Mouse (Mus musculus) midbrain, embryonic 13.5 days (tissue): Measurements from ENCODE around the gene Tuba3b. TPM values are rescaled to one million over a fixed set of nuclear protein-coding genes. Genes with fewer than 3 reads are reported as not detected.

Experiments used
- ATAC-seq: fragments of 200-750 bp; cut with Nextera tagmentation; 2 replicates; pipeline ENCODE4 v1.8.0; 2017; ENCODE audit warnings: mild to moderate bottlenecking, moderate TSS enrichment, moderate library complexity
- H3K27ac ChIP-seq: fragments of 300-500 bp; sonication (generic); 2 replicates; pipeline ENCODE4 v1.5.1; 2015; ENCODE audit warnings: inconsistent platforms, mild to moderate bottlenecking, moderate library complexity
- H3K27me3 ChIP-seq: fragments of 300-500 bp; sonication (generic); 2 replicates; pipeline ENCODE4 v1.6.1; 2015; ENCODE audit warnings: mild to moderate bottlenecking, inconsistent platforms
- H3K36me3 ChIP-seq: fragments of 300-500 bp; sonication (generic); 2 replicates; pipeline ENCODE4 v1.6.1; 2015; ENCODE audit warnings: mild to moderate bottlenecking, inconsistent platforms
- H3K4me1 ChIP-seq: fragments of 300-500 bp; sonication (generic); replicated peaks from 2 replicates; pipeline ENCODE4 v1.6.1; 2015; ENCODE audit warnings: inconsistent platforms
- H3K4me2 ChIP-seq: fragments of 300-500 bp; sonication (generic); replicated peaks from 2 replicates; pipeline ENCODE4 v1.6.1; 2015; ENCODE audit warnings: moderate library complexity, mild to moderate bottlenecking, inconsistent platforms
- H3K4me3 ChIP-seq: fragments of 300-500 bp; sonication (generic); replicated peaks from 2 replicates; pipeline ENCODE4 v1.5.1; 2015; ENCODE audit warnings: mild to moderate bottlenecking, inconsistent platforms
- H3K9ac ChIP-seq: fragments of 300-500 bp; sonication (generic); replicated peaks from 2 replicates; pipeline ENCODE4 v1.6.1; 2015; ENCODE audit warnings: mild to moderate bottlenecking, inconsistent platforms
- H3K9me3 ChIP-seq: fragments of 300-500 bp; sonication (generic); 2 replicates; pipeline ENCODE4 v1.6.1; 2016; ENCODE audit warnings: mild to moderate bottlenecking, inconsistent platforms
- WGBS: fragments of 180-500 bp; shearing (Covaris S2); methylation state at CpG from one replicate; pipeline ENCODE4 v1.1.7; 2015; 5-methylcytosine and 5-hydroxymethylcytosine counted together
- polyA plus RNA-seq: library from polyadenylated mRNA; unstranded; fragments of >200 nt; fragmentation: Nextera tagmentation; extraction: Ambion mirVana; gene quantifications from 2 replicates; pipeline ENCODE4 v1.2.1, GENCODE M21; 2015

Gene Tuba3b
- not detected in 2 replicates for polyA plus RNA-seq

DNA sequence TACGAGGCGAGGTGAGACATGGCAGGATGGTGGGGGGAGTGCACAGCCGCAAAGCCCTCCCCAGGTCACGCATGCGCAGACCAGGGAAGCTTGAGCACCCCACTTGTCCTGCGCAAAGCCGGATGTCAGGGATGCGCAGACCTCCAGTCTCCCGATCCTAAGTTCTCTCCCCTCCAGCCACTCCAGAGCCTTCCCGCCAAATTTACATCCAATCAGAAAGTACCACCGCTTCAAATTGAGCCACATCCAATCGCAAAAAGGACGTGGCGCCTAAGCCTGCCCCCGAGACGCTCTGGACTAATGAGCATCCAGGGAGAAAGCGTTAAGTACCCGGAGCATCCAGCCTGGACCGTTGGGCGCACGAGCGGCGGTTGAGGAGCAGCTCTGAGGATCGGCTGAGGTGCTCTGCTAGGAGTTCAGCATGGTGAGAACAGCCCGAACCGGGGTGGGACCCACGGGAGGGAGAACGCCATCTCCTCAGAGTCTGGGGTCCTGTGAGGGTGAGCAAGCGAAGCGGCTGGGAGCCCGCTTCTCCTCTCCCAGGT, at the start of gene Tuba3b:
TSS of gene Tuba3b (plus strand) at position 92 of the 545 bp plus-strand sequence.
- no peak within 1 kb of the TSS for H3K4me3 ChIP-seq
- peaks cover 4% of the 10 kb centered on the region; the same call in 1 of the 2 replicates for H3K4me1 ChIP-seq
- ATAC-seq: no peak
- H3K27ac ChIP-seq: no peak within 1 kb of the TSS
- H3K4me2 ChIP-seq: no peak within 1 kb of the TSS
- H3K27me3 ChIP-seq: no peaks in the 10 kb centered on the region
- 96% methylated on average over 31 of the region's 31 CpGs for WGBS
- H3K9ac ChIP-seq: no peak within 1 kb of the TSS
- no peaks in the 10 kb centered on the region for H3K9me3 ChIP-seq
- no peaks in the 10 kb centered on the region for H3K36me3 ChIP-seq

DNA sequence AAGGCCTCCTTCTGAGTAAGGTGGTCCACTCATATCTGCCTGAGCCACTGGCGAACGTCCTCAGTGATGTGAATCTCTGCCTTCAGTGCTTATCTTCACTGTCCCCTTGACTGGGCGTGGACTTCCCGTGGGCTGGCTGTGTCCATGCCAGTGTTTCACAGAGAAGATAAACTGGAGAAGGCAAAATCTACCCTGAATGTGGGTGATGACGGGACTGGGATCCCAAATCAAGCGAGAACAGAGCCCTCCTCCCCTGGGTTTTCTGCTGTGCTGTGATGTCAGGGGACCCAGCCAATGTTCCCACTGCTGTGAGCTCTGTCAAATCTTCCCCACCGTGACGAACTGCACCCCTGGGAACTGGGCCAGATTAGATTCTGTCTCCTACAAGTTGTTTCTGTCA, 48.3 kb upstream of the Tuba3b start:
- Histone ChIP-seq H3K9me3 (peaks cover 3% of the 10 kb centered on the region; the same call in 1 of the 2 replicates), H3K9ac (no peak overlapping the region), H3K36me3 (no peaks in the 10 kb centered on the region), H3K4me2 (no peak overlapping the region), H3K27ac (no peak overlapping the region), H3K4me3 (no peak overlapping the region), H3K4me1 (0 out of 2 replicates have a peak, but pooled peaks cover 6% of the 10 kb centered on the region), H3K27me3 (no peaks in the 10 kb centered on the region)
- ATAC-seq: no peak
- 84% methylated on average over 8 of the region's 8 CpGs for WGBS

DNA sequence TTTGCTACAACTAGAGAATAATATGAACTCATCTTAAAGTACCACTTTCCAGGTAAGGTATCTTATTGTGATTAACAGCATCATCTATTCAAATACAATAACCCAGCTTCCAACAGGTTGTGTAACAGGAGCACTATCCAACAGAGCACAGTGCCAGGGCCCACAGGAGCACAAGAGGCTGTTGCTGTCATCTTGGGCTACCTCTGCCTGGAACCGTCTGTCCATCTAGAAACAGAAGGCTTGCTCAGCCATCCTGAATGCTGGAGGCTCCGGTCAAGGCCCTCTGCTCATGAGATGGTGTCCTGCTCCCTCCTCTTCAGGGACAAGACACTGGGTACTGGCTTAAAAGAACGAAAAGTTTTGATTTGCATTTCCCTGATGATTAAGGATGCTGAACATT, 47.7 kb upstream of the Tuba3b start:
- no peak for ATAC-seq
- peaks cover 3% of the 10 kb centered on the region; the same call in 1 of the 2 replicates for H3K9me3 ChIP-seq
- H3K36me3 ChIP-seq: no peaks in the 10 kb centered on the region
- 88% methylated on average over 3 of the region's 3 CpGs for whole genome bisulfite sequencing
- H3K4me1 ChIP-seq: 0 out of 2 replicates have a peak, but pooled peaks cover 6% of the 10 kb centered on the region
- no peak overlapping the region for H3K27ac ChIP-seq
- H3K4me3 ChIP-seq: no peak overlapping the region
- no peaks in the 10 kb centered on the region for H3K27me3 ChIP-seq
- H3K9ac ChIP-seq: no peak overlapping the region
- H3K4me2 ChIP-seq: no peak overlapping the region

DNA sequence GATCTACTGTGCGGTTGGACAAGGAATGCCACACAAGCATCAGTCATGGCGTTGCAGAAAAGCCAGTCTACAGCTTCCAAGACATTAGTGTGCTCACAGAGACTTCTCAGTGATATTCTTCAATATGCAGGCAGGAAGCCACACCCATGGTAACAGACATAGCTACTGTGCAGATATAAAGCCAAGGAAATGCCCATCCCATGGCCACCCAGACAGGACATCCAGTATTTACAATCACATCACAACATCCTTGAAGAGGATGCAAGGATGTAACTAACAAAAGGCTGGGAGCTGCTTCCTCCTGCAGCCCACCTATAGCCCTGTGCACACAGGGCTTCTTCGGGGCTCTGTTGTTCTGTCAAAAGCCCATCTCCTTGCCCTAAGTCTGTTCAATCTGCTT, 46.9 kb upstream of the Tuba3b start:
- no peaks in the 10 kb centered on the region for H3K27me3 ChIP-seq
- no peak overlapping the region for H3K4me3 ChIP-seq
- no peaks in the 10 kb centered on the region for H3K36me3 ChIP-seq
- no peak overlapping the region for H3K27ac ChIP-seq
- 0 out of 2 replicates have a peak, but pooled peaks cover 6% of the 10 kb centered on the region for H3K4me1 ChIP-seq
- no peak overlapping the region for H3K4me2 ChIP-seq
- WGBS: 90% methylated on average over 3 of the region's 3 CpGs
- peaks cover 2% of the 10 kb centered on the region; the same call in 1 of the 2 replicates for H3K9me3 ChIP-seq
- no peak overlapping the region for H3K9ac ChIP-seq
- no peak for ATAC-seq

DNA sequence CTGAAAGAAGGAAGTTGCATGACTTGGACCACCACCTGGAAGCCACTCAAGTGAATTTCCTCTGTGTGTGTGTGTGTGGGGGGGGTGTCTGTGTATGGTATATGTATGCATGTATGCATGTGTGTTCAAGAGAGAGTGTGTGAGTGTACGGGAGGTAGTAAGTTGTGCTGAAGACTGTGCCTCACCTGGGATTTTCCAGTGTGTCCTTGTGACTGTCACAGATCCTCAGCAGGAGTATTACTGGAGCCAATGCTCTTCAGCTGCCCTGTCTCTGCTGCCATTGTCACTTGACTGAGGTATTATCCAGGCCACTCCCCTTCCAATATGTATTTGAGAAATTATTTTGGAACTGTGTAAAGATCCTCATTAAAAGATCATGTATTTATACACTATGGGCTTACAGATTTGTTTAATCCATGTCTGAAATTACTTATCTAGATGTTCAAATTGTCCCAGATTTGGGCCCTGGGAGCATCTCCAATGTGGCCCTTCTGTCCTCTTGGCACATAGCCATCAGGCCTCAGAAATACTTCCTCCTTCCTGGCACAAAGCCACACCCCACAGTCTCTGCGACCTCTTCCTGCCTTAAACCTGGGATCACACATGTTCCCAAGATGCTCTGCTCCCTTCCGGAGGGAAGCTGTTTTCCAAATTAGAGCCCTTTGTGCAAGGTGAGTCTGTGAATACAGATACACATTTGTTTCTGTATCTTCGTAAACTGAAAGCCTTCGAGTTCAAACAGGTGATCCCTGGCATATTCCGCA, 42.1 kb upstream of the Tuba3b start:
- Histone ChIP-seq H3K9ac (no peak overlapping the region), H3K4me1 (peaks cover 5% of the 10 kb centered on the region; the same call in 1 of the 2 replicates), H3K4me3 (no peak overlapping the region), H3K9me3 (no peaks in the 10 kb centered on the region), H3K27ac (no peak overlapping the region), H3K4me2 (no peak overlapping the region), H3K27me3 (no peaks in the 10 kb centered on the region), H3K36me3 (no peaks in the 10 kb centered on the region)
- ATAC-seq: no peak
- WGBS: 85% methylated on average over 6 of the region's 6 CpGs

DNA sequence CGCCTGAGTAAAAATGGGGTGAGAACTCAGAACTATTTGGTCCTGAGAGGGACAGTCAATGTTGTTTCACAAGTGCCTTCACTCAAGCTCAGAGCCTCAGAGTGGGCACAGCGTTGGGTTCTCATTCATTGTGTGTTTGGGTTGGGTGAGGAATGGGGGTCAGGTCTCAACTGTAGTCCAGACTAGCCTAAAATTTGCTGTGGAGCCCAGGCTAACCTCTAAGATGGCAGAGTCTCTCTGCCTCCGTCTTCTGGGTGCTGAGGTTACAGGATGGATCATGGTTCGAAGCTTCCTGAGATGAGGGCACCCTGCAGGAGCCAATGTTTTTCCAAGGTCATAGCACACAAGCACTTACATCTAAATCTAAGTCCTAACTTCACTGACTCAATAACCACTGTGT, 38.8 kb upstream of the Tuba3b start:
- no peak overlapping the region for H3K4me2 ChIP-seq
- no peak overlapping the region for H3K4me3 ChIP-seq
- H3K27me3 ChIP-seq: no peaks in the 10 kb centered on the region
- H3K36me3 ChIP-seq: no peaks in the 10 kb centered on the region
- peaks cover 20% of the 10 kb centered on the region for H3K4me1 ChIP-seq
- 96% methylated on average over 4 of the region's 4 CpGs for WGBS
- H3K27ac ChIP-seq: no peak overlapping the region
- no peak overlapping the region for H3K9ac ChIP-seq
- no peaks in the 10 kb centered on the region for H3K9me3 ChIP-seq
- no peak for ATAC-seq

DNA sequence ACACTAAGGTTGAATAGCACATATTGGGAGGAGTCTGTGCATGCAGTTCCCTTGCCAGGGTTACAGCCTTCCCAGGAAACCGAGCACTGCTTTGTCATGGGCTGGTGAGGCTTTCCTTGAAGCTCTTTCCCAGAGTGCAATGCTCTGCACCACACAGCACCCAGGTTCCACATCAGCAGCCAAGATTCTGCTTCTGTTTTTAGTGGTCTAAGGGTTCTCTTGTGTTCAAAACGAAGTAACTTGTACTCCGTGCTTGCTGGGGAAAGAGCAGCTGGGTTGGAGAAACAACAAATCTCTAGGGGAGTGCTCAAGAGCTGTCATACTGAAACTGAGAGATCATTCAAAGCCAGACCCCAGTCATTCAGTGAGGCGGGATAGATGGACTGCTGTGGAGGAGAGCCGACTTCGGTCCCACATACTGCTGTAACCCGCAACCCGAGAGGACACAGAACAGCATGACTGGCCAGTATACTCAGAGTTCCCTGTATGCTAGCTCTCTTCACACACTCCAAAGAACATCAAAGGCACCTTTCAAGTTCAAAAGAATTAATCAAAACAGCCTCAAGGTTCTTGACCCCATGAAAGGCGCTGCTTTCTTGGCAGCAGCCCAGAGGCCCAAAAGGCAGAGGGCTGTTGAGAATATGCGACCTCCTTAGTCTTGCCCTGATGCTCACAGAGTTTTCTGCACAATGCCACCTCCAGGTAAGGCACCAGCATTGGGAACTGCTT, 36.9 kb upstream of the Tuba3b start:
- Histone ChIP-seq H3K27ac (peak overlapping the region; percentile 19; the same call in 1 of the 2 replicates), H3K4me2 (no peak overlapping the region), H3K4me3 (no peak overlapping the region), H3K9ac (no peak overlapping the region), H3K36me3 (no peaks in the 10 kb centered on the region), H3K27me3 (no peaks in the 10 kb centered on the region), H3K9me3 (no peaks in the 10 kb centered on the region), H3K4me1 (peaks cover 22% of the 10 kb centered on the region)
- 33% methylated on average over 10 of the region's 10 CpGs for WGBS
- peak; percentile 80 for ATAC-seq

DNA sequence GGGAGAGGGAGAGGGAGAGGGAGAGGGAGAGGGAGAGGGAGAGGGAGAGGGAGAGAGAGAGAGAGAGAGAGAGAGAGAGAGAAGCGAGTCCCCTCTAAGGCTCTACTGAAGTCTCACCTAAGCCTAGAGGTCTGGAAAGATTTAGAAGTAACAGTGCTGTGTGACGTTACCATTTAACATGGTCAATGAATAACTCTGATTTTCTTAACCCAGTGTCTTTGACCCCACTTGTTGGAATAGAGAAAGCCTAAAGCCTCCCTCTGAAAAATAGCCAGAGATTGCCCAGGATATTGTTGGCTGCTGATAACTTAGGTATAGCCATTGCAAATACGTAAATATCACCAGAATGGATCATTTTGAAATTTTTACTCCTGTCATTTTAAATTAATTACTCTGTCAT, 35.8 kb upstream of the Tuba3b start:
- WGBS: 82% methylated on average over 3 of the region's 3 CpGs
- Histone ChIP-seq H3K4me1 (peaks cover 24% of the 10 kb centered on the region), H3K4me2 (no peak overlapping the region), H3K27ac (no peak overlapping the region), H3K9me3 (no peaks in the 10 kb centered on the region), H3K9ac (no peak overlapping the region), H3K27me3 (no peaks in the 10 kb centered on the region), H3K4me3 (no peak overlapping the region), H3K36me3 (no peaks in the 10 kb centered on the region)
- ATAC-seq: no peak

DNA sequence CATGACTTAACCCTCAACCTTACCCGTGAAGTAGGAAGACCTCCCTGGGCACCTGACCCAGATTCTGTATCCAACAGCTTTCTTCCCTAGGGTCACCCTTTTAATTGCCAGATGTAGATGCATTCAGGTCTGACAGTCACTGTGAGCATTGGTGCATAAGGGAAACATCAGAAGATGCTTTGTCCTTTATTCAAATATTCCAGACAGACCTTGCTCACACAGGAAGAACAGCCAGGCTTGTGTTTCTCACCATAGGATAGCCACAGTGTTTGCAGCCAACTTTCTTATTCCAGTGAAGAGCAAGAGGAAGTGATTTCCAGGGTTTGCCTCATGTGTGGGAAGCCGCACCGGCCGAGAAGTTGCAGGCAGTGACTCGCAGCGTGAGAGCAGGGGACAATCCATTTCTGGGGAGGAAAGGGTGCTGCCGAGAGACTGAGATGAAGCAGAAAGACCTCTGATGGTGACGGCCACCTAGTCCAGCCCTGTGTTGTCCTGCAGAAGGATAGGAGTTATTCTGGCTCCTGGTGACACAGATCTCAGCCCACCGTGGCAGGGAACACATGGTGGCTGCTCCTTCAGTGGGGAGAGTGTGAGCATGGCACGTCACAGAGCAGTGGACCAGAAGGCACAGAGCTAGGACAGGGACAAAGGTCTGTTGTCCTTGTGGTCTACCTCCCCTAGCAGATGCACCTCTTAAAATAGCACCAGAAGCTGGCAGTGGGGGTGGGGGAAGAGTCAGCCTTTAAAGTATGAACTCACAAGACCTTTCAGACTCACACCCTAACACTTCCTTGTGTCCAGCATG, 34.0 kb upstream of the Tuba3b start:
- no peaks in the 10 kb centered on the region for H3K27me3 ChIP-seq
- H3K4me2 ChIP-seq: no peak overlapping the region
- ATAC-seq: no peak
- 76% methylated on average over 10 of the region's 10 CpGs for WGBS
- H3K36me3 ChIP-seq: no peaks in the 10 kb centered on the region
- H3K9me3 ChIP-seq: no peaks in the 10 kb centered on the region
- no peak overlapping the region for H3K9ac ChIP-seq
- peak overlapping the region; percentile 9; the same call in 1 of the 2 replicates for H3K27ac ChIP-seq
- no peak overlapping the region for H3K4me3 ChIP-seq
- peaks cover 37% of the 10 kb centered on the region for H3K4me1 ChIP-seq

DNA sequence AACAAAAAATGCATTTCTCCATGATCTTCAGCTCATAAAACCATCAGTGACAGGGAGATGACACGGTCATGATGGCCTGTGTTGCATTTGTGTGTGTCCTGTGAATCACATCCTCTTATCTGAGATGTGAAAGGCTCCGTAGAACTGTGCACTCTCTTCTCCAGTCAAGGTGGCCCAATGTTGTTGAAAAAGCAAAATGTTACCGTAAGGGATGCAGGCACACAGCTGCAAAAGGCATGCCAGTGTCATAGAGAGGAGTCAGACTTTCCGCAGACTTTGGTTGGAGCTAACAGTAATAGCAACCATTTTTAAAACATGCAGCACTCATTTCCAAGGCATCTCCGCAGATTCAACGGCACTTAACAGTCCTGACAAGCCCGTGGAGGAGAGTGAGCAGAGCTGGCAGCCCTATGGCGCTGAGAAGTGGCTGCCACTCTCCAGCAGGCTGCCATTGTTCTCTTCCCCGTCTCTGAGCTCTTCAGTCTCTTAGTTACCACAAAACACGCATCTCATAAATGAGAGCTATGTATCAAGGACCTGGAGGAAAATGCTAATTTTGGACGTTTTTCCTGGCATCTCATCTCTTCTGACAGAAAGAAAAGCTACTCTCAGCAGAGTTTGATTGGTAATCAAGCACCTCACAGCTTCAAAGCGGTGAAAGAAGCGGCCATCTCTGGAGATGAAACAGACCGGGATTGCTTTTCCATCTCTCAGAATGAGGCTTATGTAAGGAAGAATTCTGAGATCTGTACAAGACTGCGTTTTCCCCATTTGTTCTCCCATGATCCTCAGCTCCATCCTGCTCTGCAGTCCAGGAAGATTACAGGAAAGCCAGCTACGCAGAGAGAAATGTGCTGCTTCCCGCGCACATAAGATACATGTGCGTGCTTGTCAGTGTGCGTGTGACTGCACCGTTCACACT, 30.2 kb upstream of the Tuba3b start:
- Histone ChIP-seq H3K36me3 (no peaks in the 10 kb centered on the region), H3K9me3 (no peaks in the 10 kb centered on the region), H3K27me3 (no peaks in the 10 kb centered on the region), H3K4me2 (peak overlapping the region; percentile 42), H3K4me1 (peaks cover 26% of the 10 kb centered on the region), H3K9ac (peak overlapping the region; percentile 16; the same call in 1 of the 2 replicates), H3K27ac (peak overlapping the region; percentile 84), H3K4me3 (peak overlapping the region; percentile 13)
- ATAC-seq: peak; percentile 94
- WGBS: 35% methylated on average over 21 of the region's 21 CpGs
